Mouse (Mus musculus) lung, postnatal 0 days (tissue): ENCODE measurements around the gene Mlx.

ENCODE experiments used
- CTCF ChIP-seq: IDR thresholded peaks from 2 replicates; pipeline ENCODE4 v1.5.1; 2016; ENCODE audit warnings: antibody characterized with exemption, mild to moderate bottlenecking
- EP300 ChIP-seq: IDR thresholded peaks from 2 replicates; pipeline ENCODE4 v1.6.1; 2016; ENCODE audit warnings: antibody characterized with exemption, mild to moderate bottlenecking, control low read depth

DNA sequence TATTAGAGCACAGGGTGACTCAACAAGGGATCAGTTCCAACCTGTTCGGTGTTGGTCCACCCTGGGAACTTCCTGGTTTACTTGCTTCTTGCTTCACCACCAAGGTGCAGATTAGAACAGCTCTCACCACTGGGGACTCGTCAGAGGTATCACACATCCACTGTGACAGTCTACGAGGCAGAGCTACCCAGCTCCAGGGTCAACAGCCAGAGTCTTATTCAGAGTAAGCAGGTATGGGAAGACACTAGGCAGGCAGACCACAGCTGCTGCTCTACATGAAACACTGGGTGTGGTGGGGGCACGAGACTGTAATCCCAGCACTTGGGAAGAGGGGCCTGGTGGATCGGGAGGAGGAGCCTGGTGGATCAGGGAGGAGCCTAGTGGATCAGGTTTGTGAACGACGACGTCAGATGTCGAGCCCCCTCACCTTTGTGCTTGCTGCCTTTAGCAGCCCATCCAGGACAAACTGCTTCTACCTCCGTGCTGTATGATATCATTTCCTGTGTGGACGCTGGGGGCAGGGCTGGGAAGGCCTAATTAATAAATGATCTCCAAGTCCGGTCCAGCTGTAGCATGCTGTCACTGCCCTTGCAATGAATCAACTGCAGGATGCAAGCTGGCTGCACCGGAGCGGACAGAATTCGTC, 51.6 kb downstream of the Mlx start:
- no peak for TF ChIP-seq EP300
- TF ChIP-seq CTCF: no peak
